8 mouse cellular contexts compared by ENCODE assay signal in the genomic region with DNA sequence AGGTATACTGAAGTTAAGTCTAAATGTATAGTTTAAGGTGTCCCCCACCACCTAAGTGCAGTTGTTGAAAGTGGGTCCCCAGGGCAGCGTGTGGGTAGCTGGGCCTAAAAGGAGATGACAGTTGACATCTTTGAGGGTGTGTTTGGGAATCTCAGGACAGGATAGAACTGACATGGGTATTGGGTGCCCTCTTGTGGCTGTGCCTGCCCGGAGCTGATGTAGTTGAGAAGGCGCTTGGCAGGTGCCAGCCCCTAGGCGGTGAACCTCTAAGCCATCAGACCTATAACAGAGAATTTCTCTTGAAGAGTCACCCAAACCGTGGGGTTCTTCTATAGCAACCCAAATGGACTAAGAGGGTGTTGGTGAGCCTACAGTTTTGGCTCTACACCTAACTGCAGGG. TPM values are rescaled to one million over a fixed set of nuclear protein-coding genes. Genes with fewer than 3 reads are reported as not detected.
DNase-seq lines count a peak whose midpoint lies in the region; ATAC-seq and TF ChIP-seq lines count a peak whose summit lies in the region.

No protein-coding gene starts in this region.

- no peaks in the 10 kb centered on the region for H3K27me3 ChIP-seq in heart, adult 2 months (ENCODE audit: control insufficient read depth, insufficient read depth, low read length)
- no peaks in the 10 kb centered on the region for H3K27me3 ChIP-seq in limb, embryonic 14.5 days (ENCODE audit: control insufficient read depth, insufficient read depth, low read length)
- no peaks in the 10 kb centered on the region for H3K27me3 ChIP-seq in splenic B cell, adult 2 months (ENCODE audit: control insufficient read depth, insufficient read depth, low read length, poor library complexity, severe bottlenecking)

- no peak overlapping the region for H3K27ac ChIP-seq in heart, adult 2 months
- H3K27ac ChIP-seq in limb, embryonic 14.5 days (replicated peaks; ENCODE audit: low read depth, low read length): no peak overlapping the region

- peak; percentile 76 for ATAC-seq in limb, embryonic 14.5 days (ENCODE audit: low FRiP score, low read depth)

- H3K9ac ChIP-seq in heart, adult 2 months (ENCODE audit: low read depth, low read length): no peak overlapping the region
- H3K9ac ChIP-seq in limb, embryonic 14.5 days (ENCODE audit: low read depth, low read length, severe bottlenecking): no peak overlapping the region

- WGBS in heart, adult 2 months: 2% methylated on average over 5 of the region's 5 CpGs
- 3% methylated on average over 5 of the region's 5 CpGs for WGBS in limb, embryonic 14.5 days

- no peak overlapping the region for H3K4me2 ChIP-seq in limb, embryonic 14.5 days (replicated peaks; ENCODE audit: low read depth, low read length, severe bottlenecking)

- peak; percentile 96 for TF ChIP-seq CTCF in heart, adult 2 months (IDR thresholded peaks at IDR 0.05)

- TF ChIP-seq EP300 in heart, adult 2 months (IDR thresholded peaks at IDR 0.05; ENCODE audit: insufficient read depth, low read depth, low read length): peak; percentile 89

- 0 out of 2 replicates have a peak, but pooled peaks have one; percentile 17 for TF ChIP-seq POLR2A in heart, adult 2 months (IDR thresholded peaks at IDR 0.05; ENCODE audit: insufficient read depth, low read depth, low read length)
- no peak for TF ChIP-seq POLR2A in limb, embryonic 14.5 days (IDR thresholded peaks at IDR 0.05; ENCODE audit: borderline replicate concordance, extremely low read depth, insufficient read depth, insufficient read length)

- H3K79me2 ChIP-seq in heart, adult 2 months (replicated peaks; ENCODE audit: control insufficient read depth, insufficient read depth, low read length): no peaks in the 10 kb centered on the region

- H3K4me3 ChIP-seq in heart, adult 2 months: no peak overlapping the region
- no peak overlapping the region for H3K4me3 ChIP-seq in limb, embryonic 14.5 days (replicated peaks; ENCODE audit: low read length)

- no peaks in the 10 kb centered on the region for H3K9me3 ChIP-seq in limb, embryonic 14.5 days (ENCODE audit: control insufficient read depth, low read length)

- H3K4me1 ChIP-seq in heart, adult 2 months (ENCODE audit: control insufficient read depth, insufficient read depth, low read length): no peaks in the 10 kb centered on the region
- no peaks in the 10 kb centered on the region for H3K4me1 ChIP-seq in limb, embryonic 14.5 days (ENCODE audit: control insufficient read depth, insufficient read depth, low read length)

- peak; percentile 13 for DNase-seq in 3134 (ENCODE audit: extremely low read depth, insufficient read length, low spot score)
- DNase-seq in adrenal gland, adult 8-10 months: peak; percentile 66
- peak; percentile 76 for DNase-seq in embryo, embryonic 9.5 days (ENCODE audit: extremely low spot score)
- DNase-seq in heart, adult 2 months: peak; percentile 75 to 79
- DNase-seq in kidney, adult 9 months: peak; percentile 91
- peak; percentile 79 for DNase-seq in limb, embryonic 14.5 days (ENCODE audit: low spot score)
- DNase-seq in neural tube, embryonic 10.5 days (ENCODE audit: extremely low spot score, low spot score): peak; percentile 68
- peak; percentile 87 for DNase-seq in splenic B cell, adult 2 months (ENCODE audit: low read depth, low spot score)

- intact Hi-C loops in heart, adult 2 months (cut with DNase I): loop anchor here (1.0 to 5.0 kb wide), 3 partner anchors 23 to 84 kb away; partner anchors contain the start of gene Rufy2

- H3K36me3 ChIP-seq in heart, adult 2 months (ENCODE audit: control insufficient read depth, insufficient read depth, low read length): no peaks in the 10 kb centered on the region
- H3K36me3 ChIP-seq in limb, embryonic 14.5 days (ENCODE audit: control insufficient read depth, insufficient read depth, low read length): no peaks in the 10 kb centered on the region
- no peaks in the 10 kb centered on the region for H3K36me3 ChIP-seq in splenic B cell, adult 2 months (ENCODE audit: control insufficient read depth, insufficient read depth, low read length, poor library complexity, severe bottlenecking)

RNA-seq across cellular contexts. Expression of gene Pbld1, which starts 6.0 kb away (rescaled TPM):
- total RNA-seq in adrenal gland, adult 8-10 months (2022): 1 to 10 TPM in 3 of 4 experiments, under 1 TPM in 1; 0.78 to 3.3 (median 1.6) TPM
- total RNA-seq in heart, adult 2 months (2021): 1 to 10 TPM in 1 of 2 experiments, under 1 TPM in 1; 0.89 to 1.5 TPM
- polyA plus RNA-seq in heart, adult 2 months (2012; rRNA removed): 1.0 and 1.2 TPM in 2 replicates
- polyA plus RNA-seq in limb, embryonic 14.5 days (2012; rRNA removed): 0.17 and 0.23 TPM in 2 replicates
- polyA plus RNA-seq in limb, embryonic 14.5 days (2014; fragmentation: Nextera tagmentation; extraction: Ambion mirVana): 0.78 and 1.1 TPM in 2 replicates

RNA-seq across cellular contexts. Expression of gene Atoh7, which starts 33.5 kb away (rescaled TPM):
- total RNA-seq in adrenal gland, adult 8-10 months (2022): not detected
- not detected for total RNA-seq in heart, adult 2 months (2021)
- polyA plus RNA-seq in heart, adult 2 months (2012; rRNA removed): not detected in 2 replicates
- 0.08 TPM in 2 replicates for polyA plus RNA-seq in limb, embryonic 14.5 days (2012; rRNA removed)
- 0.17 and 0.57 TPM in 2 replicates for polyA plus RNA-seq in limb, embryonic 14.5 days (2014; fragmentation: Nextera tagmentation; extraction: Ambion mirVana)

RNA-seq across cellular contexts. Expression of gene Pbld2, which starts 41.9 kb away (rescaled TPM):
- total RNA-seq in adrenal gland, adult 8-10 months (2022): 1 to 10 TPM; 4.4 to 6.3 (median 5.1) TPM
- 1 to 10 TPM; 7.6 to 9.9 TPM for total RNA-seq in heart, adult 2 months (2021)
- polyA plus RNA-seq in heart, adult 2 months (2012; rRNA removed): 0.98 and 2.1 TPM in 2 replicates
- polyA plus RNA-seq in limb, embryonic 14.5 days (2012; rRNA removed): 2.1 and 2.8 TPM in 2 replicates
- polyA plus RNA-seq in limb, embryonic 14.5 days (2014; fragmentation: Nextera tagmentation; extraction: Ambion mirVana): 0.52 and 0.64 TPM in 2 replicates

RNA-seq across cellular contexts. Expression of gene Hnrnph3, which starts 42.0 kb away (rescaled TPM):
- total RNA-seq in adrenal gland, adult 8-10 months (2022): 10 to 100 TPM; 33.2 to 80.1 (median 50.9) TPM
- total RNA-seq in heart, adult 2 months (2021): 10 to 100 TPM; 33.5 to 34.5 TPM
- polyA plus RNA-seq in heart, adult 2 months (2012; rRNA removed): 18.0 and 36.8 TPM in 2 replicates
- 94.5 and 119 TPM in 2 replicates for polyA plus RNA-seq in limb, embryonic 14.5 days (2012; rRNA removed)
- 54.9 and 71.5 TPM in 2 replicates for polyA plus RNA-seq in limb, embryonic 14.5 days (2014; fragmentation: Nextera tagmentation; extraction: Ambion mirVana)

Comparison
In these comparisons a context has a peak if more than half of its experiments do, and no peak if none do; other contexts are left out.
1. DNase-seq: peak in every context shown above with its lines; median percentile 91 in kidney, adult 9 months; 87 in splenic B cell, adult 2 months; 79 in limb, embryonic 14.5 days; 77 in heart, adult 2 months; 76 in embryo, embryonic 9.5 days; 68 in neural tube, embryonic 10.5 days; 66 in adrenal gland, adult 8-10 months; 13 in 3134.